Mouse (Mus musculus) layer of hippocampus, adult 8-10 months (tissue): Measurements from ENCODE around the gene Il18. TPM values are rescaled to one million over a fixed set of nuclear protein-coding genes. Genes with fewer than 3 reads are reported as not detected.

ENCODE experiments used
- DNase-seq, 2 experiments: peaks; one replicate each; pipeline ENCODE4 v3.0.0; 2022; ENCODE audit warnings: low spot score in 2 of 2
- total RNA-seq, 4 experiments: library from RNA; stranded (reverse); gene quantifications; 2 replicates each; pipeline ENCODE4 v1.2.4; 2022

Il18 gene
- total RNA-seq, 4 experiments from 2014 or later: 25.3 to 29.3 (median 27.6) TPM

DNA sequence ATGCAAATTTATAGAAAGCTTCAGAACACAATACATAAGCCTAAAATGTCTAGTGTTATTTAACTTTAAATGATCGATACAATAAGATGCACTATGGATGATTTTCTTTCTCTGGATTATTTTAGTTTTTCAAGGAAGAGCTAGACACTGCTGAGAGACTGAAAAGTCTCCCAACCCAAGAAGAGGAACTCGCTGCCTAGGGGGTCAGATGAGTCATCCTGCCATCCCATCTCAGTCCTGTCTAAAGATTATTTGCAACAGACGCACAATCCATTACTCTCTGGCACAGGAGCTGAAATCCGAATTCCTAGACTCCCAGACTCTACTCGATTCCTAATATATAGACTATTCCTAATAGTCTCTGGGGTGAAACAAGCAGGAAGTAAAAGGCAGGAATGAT is 2.4 kb upstream of the Il18 start:
- DNase-seq: no peak

DNA sequence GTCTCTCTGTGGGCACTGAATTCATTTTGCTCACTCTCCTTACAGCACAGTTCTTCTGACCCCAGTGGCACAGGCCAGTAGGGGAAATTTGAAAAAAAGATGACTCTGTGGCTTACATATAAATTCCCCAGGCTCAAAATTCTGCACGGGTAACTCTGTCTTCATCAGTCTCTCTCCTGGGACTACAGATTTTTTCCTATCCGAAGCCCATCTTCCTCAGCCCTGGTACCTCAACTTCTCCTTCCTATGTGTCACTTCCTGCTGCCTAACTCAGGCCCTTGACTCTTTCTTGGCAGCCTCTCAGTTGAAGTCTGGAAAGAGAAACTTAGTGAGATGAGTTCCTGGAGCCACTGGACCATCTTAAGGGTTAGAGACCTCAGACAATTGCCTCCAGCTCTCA is 1.1 kb upstream of the Il18 start:
- no peak for DNase-seq

DNA sequence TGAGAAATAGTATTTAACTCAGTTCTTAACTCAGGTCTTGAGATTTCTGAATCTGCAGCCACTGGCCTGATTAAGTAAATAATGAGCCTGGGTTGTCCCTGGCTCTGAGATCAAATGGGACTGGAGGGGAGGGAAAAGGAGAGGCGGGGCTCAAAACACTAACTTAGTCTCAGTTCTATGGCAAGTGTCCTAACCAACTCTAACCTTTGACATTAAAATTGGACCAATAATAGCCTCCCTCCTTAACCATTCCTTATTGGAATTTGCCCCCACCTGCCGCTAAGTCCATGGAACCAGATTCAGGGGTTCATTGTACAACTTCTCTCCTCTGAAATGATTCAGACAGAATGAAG is 443 bp downstream of the Il18 start, which contains the start of gene Bco2:
TSS of gene Bco2 (minus strand) at position 88 of the 353 bp plus-strand sequence.
- no peak for DNase-seq

DNA sequence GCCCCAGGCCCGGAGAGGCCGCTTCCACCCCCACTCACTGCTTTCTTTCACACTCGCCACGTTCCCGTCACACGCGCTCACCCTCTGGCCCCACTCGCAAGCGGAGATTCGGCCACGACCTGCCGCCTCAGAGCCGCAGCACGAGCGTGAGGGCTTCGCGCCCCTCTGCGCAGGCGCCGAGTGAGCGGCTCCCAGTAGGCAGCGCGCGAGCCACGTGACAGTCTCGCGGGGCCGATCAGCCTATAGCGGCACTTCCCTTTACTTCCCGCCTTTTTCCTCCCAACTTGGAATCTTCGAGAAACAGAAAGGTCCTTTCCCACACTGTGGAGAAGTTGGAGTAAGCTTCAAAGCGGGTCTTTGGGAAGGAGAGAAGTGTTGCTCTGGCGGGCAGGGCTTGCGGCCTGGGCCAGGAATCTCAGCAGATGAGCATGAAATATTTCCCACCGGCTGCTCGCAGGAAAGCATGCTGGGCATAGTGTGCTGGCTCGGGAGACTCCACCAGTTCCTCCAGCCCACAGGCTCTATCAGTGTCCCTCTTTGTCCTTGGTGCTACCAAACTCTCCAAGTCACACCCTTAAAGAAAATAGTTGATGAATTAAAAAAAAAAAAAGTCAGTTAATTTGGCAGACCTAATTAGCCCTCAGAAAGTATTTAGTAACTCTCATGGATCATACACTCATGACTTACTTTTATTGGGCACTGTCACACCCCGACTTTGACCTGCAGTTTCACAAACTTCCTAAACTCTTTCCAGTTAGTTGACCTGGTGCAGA is 6.7 kb downstream of the Il18 start, which contains the start of gene Tex12:
TSS of gene Tex12 (minus strand) at position 181 of the 773 bp plus-strand sequence.
- no peak for DNase-seq

DNA sequence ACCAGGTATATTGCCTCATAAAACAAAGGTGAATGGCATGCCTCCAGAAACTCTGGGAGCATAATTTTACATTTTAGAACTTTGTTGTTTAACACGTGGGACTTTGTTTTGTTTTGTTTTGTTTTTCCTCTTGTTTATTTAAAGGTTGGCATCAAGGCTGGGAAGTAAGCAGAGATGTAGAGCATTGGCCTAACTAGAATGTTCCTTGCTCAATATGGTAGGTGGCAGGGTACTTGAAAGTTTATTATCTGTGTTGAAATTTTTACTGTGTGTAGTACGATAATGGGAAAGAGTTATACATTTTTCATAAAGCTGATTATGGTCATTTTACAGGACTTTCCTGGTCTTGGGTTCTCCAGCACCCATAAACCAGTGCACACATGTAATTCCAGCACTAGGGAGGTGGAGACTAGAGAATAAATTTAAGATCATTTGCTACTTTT is 7.3 kb downstream of the Il18 start:
- no peak for DNase-seq

DNA sequence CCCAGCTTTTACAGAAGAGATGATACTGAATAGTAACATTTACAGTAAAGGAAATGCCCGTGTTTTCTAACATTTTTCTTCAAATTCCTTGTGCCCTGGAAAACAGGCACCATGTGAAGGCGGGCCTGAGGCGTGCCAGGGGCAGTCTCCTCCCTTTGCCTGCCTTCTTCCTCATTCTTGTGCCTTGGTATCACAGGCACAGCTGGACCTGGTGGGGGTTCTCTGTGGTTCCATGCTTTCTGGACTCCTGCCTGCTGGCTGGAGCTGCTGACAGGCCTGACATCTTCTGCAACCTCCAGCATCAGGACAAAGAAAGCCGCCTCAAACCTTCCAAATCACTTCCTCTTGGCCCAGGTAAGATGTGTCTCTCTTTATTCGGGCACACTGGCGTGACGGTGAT is 10.5 kb downstream of the Il18 start:
- DNase-seq: no peak

DNA sequence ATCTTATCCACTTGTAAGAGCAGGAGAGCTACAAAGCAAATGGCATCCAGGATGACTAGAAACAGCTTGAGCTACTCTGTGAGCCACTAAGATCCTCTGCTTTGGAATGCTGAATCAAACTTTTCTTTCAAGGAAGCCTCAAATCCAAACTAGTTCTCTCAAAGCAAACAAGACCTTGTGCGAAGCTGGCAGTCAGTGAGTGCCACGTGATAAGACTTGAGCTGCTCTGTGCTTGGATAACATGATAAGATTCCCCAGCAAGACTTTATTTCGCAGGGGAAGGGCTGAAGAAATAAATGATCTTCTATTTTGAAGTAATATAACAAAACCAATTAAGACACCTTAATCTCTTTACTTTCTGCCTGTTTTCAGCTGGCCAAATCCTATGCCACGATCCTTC is 11.3 kb downstream of the Il18 start:
- no peak for DNase-seq

DNA sequence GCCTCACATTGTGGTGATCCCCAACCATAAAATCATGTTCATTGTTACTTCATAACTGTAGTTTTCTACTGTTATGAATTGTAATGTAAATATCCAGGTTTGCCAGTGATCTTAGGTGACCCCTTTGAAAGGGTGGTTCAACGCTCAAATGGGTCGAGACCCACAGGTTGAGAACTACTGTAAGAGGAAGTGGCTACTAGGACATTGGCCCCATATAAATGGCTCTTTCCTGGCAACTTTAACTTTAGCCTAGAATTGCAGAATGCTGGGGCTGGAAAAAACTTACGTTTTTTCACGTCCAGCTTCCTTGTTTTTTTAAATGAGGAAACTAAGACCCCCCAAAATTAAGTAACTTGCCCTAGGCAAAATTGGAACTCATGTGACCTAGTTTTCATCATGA is 12.7 kb downstream of the Il18 start:
- DNase-seq: no peak

DNA sequence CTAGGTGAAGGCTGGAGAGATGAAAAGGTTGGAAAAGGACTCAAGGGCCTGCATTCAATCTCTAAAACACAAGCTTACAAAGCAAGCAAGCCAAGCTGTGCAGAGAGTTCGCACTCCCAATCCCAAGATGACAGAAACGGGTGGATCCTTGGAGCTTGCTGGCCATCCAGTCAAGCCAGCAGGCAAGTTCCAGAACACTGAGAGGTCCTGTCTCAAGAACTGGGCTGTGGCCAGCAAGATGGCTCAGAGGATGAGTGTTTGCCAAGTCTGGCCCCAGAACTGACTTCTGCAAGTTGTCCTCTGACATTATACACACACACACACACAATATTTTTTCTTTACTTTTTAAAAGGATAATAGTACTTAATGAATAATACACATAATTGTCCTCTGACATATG is 13.3 kb downstream of the Il18 start:
- no peak for DNase-seq

DNA sequence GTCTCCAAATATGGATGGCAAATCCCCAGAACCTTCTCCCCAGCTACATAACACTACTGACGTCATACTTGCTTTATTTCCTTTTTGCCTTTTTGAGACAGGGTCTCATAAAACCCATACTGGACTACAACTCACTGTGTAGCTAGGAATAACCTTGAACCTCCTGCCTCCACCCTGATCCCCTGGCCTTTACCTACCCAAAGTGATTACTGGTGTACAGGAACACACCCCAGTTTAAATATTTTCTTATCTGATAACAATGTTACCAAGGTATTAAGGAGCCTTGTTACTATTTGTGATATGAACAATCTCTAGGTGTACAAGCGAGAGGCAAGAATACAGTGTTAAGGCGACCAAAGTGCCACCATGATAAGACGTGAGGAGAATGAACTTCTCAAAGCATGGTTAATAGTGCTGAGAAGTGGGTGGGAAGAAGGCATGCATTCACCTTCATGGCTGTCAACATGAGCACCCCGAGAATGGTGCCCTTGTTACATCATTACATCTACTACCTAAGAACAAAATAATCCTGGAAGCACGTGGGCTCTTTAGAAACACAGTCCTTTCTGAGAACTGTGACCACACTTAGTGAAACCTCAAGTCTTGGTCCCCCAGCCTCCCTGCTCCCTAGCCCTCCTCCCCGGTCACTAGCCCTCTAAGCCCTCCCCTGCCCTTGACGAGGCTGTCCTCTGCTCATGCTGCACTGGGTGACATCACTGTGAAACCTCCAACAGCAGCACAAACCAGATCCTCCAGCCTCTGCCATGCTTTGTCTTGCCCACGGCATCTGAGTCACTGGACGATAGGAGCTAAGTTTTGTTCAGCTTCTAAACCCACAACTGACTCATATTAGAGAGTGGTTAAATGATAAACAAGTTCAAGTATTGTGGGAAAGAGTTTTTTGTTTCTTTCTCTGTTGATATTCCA is 15.2 kb downstream of the Il18 start:
- no peak for DNase-seq

DNA sequence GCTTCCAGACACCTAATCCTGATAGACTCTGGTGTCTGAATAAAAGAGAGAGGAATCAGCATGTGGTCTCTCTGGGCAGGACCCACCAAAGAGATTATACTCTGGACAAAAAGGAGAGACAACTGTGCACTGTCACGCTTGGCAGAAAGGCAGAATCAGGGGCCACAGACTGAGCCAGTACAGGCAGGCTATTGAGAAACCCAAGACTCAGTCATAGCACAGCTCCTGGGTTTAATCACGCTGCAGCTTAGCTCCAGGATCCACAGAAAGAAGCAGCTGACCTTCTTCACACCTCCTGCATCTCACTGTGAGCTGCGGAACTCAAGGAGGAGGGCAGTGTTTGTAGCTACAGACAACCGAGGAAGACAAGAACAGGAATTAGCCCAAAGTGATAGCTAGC is 25.7 kb downstream of the Il18 start:
- DNase-seq: no peak

DNA sequence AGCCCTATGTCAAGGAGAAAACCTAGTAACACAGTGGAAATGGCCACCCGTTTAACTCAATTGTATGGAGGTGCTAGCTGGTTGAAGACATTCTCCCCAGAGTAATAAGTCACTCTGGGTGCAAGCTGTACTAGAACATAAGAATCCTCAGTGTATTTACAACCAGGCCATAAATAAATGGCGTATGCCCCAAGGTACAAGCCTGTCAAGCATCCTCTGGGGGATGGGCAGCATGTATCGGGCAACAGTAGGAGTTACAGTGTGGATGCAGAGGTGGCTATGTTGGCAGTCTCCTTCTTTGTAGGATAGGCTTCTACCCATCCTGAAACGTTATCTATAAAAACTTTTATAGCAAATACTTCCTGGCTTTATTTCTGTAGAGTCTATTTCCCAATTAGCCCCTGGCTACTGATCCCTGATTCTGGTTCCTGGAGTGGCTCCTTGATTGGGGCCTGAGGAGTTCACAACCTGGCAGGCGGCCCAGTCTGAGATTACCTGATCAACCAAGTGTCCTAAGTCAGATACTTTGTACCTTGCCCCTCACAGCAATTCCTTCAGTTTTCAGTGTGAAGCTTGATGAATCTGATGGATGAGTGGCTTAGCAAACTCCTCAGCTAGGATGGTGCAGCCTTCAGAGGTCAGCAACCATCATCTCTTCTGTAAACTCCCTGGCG is 30.7 kb downstream of the Il18 start:
- no peak for DNase-seq

DNA sequence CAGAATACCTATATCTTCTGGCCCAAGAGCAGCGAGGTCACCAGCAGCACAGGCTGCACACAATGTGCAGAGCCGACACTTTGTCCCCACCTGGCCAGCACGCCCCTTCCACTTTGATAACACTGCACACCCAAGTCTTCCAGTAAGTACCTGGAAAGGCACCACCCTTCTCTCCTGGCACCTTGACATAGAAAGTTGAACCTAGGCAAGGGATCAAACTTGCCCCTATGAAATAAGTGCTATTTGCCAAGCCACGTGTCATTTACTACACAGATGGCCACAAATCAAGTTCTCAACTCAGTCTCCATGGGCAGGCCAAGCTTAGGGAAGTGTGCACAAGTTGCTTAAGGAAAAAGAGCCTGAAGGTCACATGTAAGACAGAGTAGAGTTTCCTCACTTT is 32.3 kb downstream of the Il18 start:
- no peak for DNase-seq

DNA sequence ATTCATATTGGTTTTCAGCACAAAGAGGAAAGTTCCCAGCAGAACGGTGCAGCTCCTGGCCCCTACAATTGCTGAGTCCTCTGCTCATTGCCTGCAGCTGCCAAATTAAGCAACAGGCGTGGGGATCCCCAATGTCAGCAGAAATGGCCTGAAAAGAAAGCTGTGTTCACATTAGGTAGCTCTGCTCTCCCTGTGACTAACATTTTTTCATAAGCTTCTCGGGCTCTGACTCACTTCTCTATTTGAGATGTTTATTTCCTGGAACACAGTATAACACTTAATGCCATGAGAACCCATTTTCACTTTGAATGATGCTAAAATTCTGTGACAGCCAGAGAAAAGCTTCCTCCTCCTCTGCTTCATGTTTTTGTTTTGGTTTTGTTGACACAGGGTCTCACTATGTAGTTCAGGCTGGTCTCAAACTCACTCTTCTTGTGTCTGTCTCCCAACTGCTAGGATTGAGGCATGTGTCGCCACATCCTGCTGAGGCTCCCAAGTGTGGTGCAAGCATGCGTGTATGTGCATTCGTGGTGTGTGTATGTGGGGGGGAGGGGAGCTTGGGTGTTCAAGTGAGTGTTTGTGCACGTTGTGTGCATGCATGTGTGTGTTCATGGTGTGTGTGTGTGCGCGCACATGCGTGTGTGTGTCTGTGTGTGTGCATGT is 36.4 kb downstream of the Il18 start:
- DNase-seq: no peak

DNA sequence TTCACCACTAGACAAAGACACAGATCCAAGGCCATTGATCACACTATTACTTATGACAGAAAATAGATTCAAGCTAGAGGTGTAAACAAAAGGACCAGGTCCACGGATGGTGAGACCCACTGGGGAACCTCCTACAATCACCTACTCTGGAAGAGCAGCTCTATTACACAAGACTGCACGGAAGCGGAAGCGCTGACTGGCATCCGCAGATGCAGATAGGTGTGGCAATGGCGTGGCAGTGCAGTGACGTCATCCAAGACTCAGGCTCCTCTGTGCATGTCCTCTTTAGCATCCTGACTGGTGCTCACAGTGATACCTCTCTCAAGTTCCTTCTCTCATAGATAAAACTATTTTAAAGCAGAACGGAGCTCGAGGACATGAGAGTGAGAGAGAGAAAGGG is 38.3 kb downstream of the Il18 start:
- no peak for DNase-seq

DNA sequence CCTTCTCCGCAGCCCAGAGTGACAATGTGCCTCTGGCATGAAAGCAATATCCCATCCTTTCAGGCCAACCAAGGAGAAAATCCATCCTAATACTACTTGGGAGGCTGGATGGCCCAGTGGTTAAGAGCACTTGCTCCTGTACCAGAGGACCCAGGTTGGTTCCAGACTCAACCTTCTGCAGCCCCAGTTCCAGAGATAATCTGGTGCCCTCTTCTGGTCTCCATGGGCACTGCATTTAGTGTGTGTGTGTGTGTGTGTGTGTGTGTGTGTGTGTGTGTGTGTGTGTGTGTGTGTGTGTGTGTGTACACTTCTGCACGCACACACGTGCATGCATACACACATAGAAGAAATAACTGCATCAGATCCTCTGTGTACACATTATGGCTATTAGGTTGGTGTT is 38.9 kb downstream of the Il18 start:
- no peak for DNase-seq

DNA sequence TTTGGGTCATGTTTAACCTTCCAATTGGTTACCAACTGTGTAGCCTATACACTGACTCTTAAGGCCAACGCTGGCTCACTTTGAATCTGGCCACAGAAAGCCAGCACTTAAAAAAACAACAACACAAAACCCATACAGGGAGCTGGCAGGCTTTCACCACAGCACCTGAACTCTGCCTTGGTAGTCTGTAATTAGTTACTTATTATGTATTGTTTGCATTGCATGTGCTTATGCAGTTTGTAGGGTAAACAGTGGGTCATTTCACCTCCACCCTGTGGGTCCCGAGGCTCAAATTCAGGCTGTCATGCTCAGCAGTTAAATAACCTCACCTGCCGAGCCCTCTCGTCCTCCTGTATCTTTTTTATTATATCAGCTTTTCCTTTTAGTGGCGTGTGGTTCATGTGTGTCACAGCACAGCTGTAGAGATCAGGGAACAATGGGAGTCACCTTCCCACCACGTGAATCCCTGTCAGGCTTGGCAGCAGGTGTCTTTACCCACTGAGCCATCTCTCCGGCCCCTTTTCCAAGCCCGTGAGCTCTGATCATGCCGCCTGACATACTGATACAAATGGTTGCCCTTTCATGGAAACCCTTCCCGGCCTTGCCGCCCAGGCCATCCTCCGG is 40.3 kb downstream of the Il18 start:
- DNase-seq: no peak

DNA sequence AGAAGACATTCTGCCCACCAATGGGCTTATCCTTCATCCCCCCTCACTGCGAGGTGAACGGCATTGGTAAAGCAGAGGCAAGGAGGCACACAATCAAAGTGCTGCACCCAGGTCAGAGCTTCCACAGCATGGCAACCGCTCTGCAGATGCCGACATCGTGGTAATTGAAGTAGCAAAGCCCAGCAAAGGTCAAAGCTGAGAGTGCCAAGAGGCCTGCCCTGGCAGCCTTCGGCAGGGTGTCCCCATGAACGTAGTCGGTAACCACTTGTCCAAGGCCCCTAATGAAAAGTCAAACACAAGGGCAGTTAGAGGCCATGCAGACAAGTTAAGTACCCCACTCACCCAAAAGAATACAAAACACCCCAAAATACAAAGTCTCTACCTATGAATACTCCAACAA is 42.3 kb downstream of the Il18 start:
- no peak for DNase-seq

DNA sequence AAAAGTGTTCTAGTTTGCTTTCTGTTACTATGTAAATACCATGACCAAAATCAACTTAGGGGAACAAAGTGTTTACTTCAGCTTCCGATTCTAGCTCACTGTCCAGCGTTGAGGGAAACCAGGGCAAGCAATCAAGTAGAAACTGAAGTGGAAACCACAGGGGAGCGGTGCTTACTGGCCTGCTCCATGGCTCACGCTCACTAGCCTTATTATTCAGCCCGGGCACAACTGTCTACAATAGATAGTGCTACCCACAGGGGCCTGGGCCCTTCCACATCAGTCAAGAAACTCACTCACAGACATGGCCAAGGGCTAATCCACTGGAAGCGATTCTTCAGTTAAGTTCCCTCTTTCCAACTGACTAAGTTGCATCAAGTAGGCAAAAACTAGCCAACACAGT is 46.9 kb downstream of the Il18 start:
- no peak for DNase-seq

DNA sequence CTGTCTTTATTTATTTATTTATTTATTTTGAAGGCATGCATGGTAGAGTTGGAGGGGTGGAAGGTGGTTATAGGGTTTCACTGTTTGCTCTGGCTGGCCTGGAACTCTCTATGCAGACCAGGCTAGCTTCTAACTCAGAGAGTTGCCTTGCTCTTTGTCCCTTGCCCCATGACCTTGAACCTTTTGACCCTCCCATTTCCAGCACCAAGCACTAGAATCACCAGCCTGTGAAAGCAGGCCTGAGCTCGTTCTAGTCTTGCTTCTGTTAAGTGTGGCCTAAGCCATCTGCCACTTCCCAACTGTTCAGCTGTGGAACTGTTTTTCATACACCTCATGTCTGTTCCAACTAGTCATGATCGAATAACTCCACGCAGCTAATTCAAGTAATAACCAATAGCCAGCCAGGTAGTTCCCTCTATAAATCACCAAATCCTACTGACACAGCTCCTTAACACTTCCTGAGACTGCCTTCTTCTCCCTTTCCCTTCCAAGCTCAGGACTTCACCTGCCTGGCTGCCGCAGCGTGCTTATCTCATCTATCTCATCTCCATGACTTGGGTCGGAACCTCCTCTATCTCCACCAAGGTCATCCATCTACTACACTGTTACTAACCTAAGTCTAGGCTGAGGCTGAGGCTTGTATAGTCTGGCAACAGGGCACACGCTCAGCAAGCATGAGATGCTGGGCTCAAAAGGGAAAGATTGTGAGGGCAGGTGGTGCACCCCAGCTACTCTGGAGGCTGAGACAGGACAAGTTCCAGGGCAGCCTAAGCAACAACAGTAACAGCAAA is 47.6 kb downstream of the Il18 start:
- DNase-seq: no peak
